Mouse (Mus musculus) heart, adult 11 months (tissue): ENCODE results near the gene Gm20517.

ENCODE experiments used
- DNase-seq: peaks from one replicate; pipeline ENCODE4 v3.0.0; 2022

Gene Gm20517

DNA sequence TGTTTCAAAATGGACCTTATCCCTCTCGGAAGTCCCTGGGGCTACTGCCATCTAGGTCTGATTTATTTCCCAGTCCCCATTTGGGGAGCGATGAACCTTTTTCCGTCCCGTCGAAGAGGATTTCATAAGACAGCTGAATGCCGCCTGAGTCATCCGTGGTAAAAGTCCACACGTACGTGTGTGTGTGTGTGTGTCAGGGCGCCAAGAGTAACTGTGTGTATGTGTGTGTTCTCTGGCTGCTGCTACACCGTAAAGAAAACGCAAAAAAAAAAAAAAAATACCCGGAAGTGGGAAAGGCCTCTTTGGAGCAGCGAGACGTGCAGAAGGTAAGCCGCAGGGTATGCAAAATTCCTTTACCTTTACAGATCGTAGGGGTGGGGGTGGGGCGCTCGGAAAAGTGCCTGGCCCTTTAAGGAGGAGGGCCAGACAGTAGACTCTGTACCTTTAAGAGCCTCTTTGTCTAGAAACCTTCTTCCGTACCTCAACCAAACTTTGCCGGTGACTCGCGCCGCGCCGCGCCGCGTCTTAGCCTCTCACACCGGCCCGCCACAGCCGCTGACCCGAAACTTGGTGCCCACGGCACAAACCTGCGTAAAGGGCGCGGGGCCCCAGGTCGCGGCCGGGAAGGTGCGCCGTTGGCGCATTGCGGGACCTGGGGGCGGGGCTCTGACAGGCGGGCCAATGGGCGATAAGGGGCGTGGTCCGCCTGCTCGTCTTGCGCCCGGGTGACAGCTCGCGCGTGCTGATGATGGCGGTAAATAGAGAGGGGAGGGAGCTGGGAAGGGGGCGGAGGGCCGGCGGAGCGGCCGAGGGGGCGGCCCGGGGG is 17.7 kb downstream of the Gm20517 start:
- DNase-seq, result peak; percentile 99

- DNase-seq, result peak; percentile 97
Observed at GRCm38 (mm10) chr17:47629717-47630677, 18.6 kb downstream of the Gm20517 start.

DNA sequence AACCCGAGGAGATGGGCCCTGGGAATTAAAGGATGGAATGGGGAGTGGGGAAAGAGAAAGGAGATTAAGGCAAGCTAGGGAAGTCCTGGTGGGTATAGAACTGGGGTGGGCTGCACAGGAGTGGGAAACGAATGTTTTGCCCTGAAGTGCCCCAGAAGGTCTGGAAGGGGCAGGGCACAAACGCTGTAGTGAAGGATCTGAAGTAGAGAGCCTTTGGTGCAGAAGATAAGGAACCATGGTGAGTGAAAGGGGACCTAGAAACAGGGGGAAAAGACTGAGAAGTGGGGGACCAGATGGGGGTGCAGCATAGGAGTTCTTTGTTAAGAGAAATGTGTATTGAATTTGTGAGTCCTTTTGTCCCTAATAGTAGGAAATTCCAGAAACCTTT is 19.3 kb downstream of the Gm20517 start, which contains the start of gene Usp49:
TSS of gene Usp49 (plus strand) at position 13 of the 388 bp plus-strand sequence.
- no peak for DNase-seq

- peak; percentile 78 for DNase-seq
Observed at GRCm38 (mm10) chr17:47632181-47632840, 20.9 kb downstream of the Gm20517 start.

DNA sequence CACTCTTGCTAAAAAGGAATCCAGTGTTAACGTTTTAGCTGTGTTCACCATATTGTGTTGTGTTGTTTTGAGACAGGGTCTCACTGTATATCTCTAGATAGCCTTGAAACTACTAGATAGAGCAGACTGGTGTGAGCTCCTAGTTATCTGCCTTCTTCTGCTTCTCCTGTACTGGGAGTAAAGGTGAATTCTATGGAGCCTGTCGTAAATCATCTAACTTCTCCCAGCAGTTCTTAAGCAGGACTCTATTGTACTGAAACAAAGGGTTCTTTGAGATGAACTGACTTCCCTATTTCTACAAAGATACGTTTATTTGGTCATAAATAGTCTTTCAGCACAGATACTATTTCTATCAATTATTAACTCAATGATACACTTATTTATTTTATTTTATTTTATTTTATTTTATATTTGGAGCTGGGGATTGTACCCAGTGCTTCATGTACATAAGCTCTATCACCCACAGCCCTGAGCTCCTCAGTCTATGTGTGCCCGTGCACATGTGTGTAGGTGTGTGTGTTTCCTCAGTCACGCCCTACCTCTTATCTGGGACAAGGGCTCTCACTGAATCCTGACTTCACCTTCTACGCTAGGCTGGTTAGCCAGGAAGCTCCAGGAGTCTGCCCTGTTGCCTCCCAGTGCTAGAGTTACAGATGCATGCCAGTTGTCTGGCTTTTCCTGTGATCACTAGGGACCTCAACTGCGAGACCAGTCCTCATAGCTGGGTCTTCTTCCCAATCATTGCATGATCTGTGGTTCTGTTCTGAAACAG is 22.8 kb downstream of the Gm20517 start:
- peak; percentile 83 for DNase-seq

GRCm38 (mm10) chr17:47642992-47643391 is 31.6 kb downstream of the Gm20517 start:
- DNase-seq, result peak; percentile 30

GRCm38 (mm10) chr17:47646683-47647082 is 35.3 kb downstream of the Gm20517 start:
- peak; percentile 94 for DNase-seq

- peak; percentile 64 for DNase-seq
Observed at GRCm38 (mm10) chr17:47648966-47649365, 37.6 kb downstream of the Gm20517 start.

DNA sequence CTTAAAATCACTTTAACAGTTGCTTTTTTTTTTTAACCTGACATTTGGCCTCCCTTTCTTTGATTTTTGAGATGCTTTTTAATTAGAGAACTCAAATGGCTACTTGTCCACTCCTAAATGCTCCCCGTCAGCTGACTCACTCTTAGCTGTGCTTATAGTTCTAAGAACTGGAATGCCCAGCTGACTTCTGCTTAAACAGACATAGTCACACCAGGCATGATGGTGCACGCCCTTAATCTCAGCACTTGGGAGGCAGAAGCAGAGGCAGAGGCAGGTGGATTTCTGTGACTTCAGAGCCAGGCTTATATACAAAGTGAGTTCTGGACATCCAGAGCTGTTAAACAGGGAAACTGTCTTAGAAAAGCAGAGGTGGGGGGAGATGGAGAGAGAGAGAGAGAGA is 40.6 kb downstream of the Gm20517 start:
- peak; percentile 27 for DNase-seq

GRCm38 (mm10) chr17:47654346-47654745 is 43.0 kb downstream of the Gm20517 start:
- DNase-seq, result peak; percentile 52

DNA sequence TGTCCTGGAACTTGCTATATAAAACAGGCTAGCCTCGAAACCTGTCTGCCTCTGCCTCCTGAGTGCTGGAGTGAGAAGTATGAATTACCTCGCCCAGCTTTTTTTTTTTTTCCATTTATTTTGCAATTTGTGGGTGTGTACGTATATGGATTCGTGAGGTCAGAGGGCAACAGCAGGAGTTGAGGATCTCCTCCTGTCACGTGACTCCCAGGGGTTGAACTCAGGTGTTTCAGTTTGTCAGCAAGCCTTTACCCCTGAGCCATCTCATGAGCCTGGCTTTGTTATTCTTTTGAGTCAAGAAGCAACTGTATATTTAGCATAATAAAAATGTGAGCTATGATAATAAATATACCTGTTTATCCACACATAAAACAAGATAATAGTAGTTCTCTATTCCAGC is 44.3 kb downstream of the Gm20517 start:
- peak; percentile 68 for DNase-seq

DNA sequence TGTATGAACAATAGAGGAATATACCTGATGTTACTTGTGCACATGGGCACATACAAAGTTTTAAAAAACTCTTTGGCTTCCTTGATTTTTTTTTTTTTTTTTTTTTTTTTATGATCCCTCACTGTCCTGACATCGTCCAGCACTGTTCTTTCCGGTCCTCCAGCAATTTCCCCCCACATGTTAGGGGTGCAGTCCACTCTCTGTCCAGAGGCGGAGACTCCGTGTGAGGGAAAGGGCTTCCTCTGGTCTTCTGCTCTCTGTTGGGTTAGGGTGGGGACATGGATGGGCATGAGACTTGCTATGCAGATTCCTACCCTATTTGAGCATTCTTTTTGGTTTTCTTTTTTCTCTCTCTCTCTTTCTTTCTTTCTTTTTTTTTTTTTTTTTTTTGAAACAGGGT is 46.5 kb downstream of the Gm20517 start:
- DNase-seq, result peak; percentile 77

- peak; percentile 91 for DNase-seq
Observed at GRCm38 (mm10) chr17:47658741-47659243, 47.4 kb downstream of the Gm20517 start.

GRCm38 (mm10) chr17:47663009-47663713 is 51.8 kb downstream of the Gm20517 start:
- peak; percentile 42 for DNase-seq

- no peak for DNase-seq
Observed at GRCm38 (mm10) chr17:47664474-47664873, 53.1 kb downstream of the Gm20517 start.

GRCm38 (mm10) chr17:47669166-47669565 is 57.8 kb downstream of the Gm20517 start:
- no peak for DNase-seq

DNA sequence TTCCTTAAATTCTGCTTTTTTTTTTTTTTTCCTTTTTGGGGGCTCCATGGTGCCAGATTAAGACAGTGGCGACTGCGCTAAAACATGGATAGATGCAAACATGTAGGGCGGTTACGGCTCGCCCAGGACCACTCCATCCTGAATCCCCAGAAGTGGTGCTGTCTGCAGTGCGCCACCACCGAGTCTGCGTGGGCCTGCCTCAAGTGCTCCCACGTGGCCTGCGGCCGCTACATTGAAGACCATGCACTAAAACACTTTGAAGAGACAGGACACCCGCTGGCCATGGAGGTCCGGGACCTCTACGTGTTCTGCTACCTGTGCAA is 60.6 kb downstream of the Gm20517 start:
- no peak for DNase-seq

- peak; percentile 95 for DNase-seq
Observed at GRCm38 (mm10) chr17:47672311-47673111, 61.1 kb downstream of the Gm20517 start.

DNA sequence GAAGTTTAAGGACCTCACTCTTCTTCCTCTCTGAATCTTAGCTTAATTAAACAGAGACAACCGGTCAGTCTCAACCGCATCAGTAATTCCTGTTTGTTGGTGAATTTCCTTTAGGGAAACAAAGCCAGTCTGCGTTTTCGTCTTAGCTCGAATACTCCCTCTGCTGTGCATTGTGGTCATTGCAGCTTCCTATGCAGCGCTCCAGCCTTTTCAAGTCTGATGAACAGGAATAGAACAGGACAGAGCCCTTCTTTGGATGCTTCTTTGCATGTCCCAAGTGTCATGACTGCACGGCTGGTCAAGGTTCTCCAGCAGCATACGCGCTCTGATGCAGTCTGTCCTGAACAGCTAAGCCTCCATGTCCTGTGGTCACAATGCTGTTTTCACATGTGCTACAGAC is 65.2 kb downstream of the Gm20517 start:
- peak; percentile 87 for DNase-seq

- DNase-seq, result no peak
Observed at GRCm38 (mm10) chr17:47678238-47678637, 66.8 kb downstream of the Gm20517 start.

DNA sequence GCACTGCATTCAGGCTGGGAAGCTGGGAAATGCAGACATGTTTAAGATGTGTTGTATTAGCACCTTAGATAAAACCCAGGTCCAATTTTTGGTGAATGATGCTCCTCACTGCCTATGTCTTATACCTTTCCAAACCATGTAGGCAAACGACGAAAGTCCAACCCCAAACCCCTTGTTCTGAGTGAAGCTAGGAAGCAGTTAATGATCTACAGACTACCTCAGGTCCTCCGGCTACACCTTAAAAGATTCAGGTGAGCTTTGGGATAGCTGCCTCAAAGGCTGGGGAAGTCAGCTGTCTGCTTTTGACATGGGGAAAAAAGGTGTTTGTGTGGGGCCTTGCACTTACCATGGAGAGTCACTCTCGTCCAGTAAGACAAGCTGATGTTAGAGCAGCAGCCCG is 67.3 kb downstream of the Gm20517 start:
- no peak for DNase-seq
